Mouse (Mus musculus): ENCODE measurements at regions not wholly inside any gene's neighbourhood (a gene's known extent, or its start where the extent isn't known, plus 50 kb on each side); places are given as distances from the start of the nearest gene placed in this dataset.
"Not testable (repeated sequence)": the region's sequence is repeated elsewhere in the genome, so short reads cannot be mapped to it uniquely, and the experiment has no call there.

DNA sequence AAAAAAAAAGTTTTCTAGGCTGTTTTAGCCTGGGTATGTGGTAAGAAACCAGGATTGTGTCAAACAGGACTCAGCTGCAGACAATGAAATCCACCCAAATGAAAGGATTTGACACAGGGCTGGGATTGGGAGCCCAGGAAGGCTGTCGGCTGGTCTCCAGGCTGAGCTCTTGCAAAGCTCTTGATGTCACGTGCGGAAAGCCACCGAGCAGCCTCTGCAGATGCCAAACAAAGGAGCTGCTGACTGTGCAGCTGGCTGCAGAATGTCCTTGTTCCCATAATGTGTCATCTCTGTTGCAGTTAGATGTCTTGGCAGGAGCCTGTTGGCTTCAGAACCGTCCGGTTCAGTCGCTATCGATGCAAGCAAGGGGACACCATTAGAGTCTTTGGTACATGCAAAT is 56.1 kb downstream of the Bbs10 start:
- no peak for DNase-seq (ENCODE audit: low read depth, low spot score)

DNA sequence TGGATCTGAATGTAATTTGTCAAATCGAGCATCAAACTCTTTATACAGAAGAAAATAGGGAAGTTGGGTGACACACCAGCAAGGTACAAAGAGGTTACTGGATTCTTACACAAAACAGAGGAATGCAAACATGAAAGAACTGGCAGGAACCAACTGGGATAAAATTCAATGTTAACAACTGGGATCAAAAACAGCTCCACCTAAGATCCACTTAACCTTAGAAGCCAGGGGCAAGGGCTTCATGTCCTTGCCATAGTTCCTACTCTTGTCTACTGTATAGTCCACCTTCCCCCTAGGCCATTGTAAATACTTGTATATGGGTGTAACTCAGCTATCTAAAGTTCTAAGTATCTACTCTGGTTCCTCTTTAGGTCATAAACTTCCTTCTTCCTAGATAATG is 59.9 kb downstream of the Bbs10 start:
- not testable (repeated sequence) for DNase-seq (ENCODE audit: low read depth, low spot score)

GRCm38 (mm10) chr10:111361749-111362435 is 63.4 kb downstream of the Bbs10 start:
- DNase-seq (ENCODE audit: low read depth, low spot score), result no peak

GRCm38 (mm10) chr10:111363729-111364617 is 65.5 kb downstream of the Bbs10 start:
- DNase-seq (ENCODE audit: low read depth, low spot score), result no peak

DNA sequence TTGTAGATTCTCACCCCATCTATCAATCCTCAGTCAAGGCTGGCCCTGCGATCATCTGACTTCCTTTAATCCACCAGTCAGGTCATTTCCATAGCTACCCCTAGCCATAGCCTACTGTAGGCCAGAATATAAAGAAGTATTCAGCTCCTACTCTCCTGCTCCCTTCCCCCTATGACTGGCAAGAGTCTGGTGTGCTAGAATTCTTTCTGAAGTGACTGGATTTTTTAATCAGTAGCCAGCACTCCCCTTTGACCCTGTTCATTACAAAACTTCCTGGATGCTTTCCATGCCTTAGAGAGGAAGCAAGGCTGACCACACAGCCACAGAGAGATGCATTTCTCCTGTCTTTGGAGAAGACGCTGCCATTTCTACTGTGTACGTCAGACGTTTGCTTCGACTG is 66.5 kb downstream of the Bbs10 start:
- no peak for DNase-seq (ENCODE audit: low read depth, low spot score)

DNA sequence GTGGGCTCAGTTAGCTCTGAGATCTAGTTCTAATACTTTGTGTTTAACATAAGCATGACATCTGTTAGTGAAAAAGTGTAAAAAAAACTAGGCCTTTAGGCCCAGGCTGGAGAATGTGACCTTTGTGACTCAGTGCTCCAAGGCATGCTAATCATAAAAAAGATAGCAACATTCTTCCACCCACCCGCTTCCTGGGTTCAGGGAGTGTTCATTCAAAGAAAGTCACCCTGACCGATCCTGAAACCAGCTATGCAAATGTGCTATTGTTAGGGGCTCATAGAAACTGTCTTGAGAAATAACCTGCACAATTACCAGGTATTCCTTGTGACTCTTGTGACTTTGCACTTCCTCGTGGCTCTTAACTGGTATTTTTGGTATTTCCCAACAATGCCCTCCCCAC is 70.6 kb downstream of the Bbs10 start:
- not testable (repeated sequence) for DNase-seq (ENCODE audit: low read depth, low spot score)

DNA sequence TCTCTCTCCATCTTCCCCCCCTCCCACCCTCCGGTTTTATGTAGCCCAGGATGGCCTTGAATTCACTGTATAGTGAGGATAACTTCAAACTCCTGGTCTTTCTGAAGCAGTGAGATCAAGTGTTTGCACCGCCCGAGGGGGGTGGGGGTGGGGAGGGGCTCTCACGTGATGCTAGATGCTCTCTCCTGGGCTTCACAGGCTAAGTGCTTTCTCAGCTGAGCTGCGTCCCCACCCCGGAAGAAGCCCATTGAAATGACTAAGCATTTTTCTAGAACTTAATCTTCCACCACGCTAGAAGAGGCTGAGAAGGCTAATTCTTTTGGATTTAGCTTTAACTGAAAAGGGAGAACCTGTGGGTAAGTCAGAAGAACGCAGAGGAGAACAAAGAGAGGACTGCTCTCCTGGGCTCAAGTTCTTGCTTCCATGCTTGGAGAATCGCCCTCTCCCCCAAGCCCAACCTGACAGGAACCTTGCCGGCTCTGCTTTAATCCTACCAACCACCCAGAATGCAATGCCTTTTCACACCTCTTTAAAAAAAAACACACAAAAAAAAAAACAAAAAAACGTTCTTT is 79.7 kb downstream of the Bbs10 start:
- no peak for DNase-seq (ENCODE audit: low read depth, low spot score)

- no peak for DNase-seq (ENCODE audit: low read depth, low spot score)
These were observed 83.2 kb downstream of the Bbs10 start for GRCm38 (mm10) chr10:111381689-111382088.

DNA sequence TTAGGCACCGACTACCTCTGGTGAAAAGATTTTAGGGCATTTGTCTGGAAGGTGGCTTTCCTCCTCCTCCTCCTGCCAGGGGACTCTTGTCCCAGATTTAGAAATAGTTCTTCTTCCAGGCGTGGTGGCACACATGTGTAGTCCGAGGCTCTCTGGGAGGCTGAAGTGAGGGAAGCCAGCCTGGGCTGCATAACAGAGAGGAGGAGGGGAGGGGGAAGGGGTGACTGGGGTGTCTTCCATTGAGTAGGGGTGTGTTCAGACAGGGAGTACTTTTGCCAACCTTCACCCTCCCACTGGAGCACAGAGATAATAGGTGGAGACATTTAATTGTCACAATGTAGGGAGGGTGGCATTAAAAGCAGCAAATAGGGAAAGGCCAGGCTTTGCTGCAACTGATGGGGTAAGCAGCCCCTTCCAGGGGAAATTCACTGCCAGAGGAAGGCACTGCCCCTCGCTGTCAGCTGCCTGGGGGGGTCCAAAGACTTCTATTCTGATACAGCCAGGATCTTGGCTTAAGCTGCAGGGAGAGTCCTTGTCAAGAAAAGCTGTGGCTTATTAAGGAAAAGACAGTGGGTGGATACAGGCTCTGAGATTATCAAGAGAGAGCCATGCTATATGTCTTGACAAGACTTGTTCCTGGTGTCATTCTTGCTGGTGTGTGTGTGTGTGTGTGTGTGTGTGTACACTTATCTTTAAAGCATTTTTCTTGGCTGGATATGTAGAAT is 83.9 kb downstream of the Bbs10 start:
- DNase-seq (ENCODE audit: low read depth, low spot score), result no peak

- no peak for DNase-seq (ENCODE audit: low read depth, low spot score)
These were observed 87.1 kb downstream of the Bbs10 start for GRCm38 (mm10) chr10:111385561-111385960.

GRCm38 (mm10) chr10:111387869-111388538 is 85.0 kb upstream of the Nap1l1 start:
- DNase-seq (ENCODE audit: low read depth, low spot score), result no peak

GRCm38 (mm10) chr10:111388545-111389320 is 84.3 kb upstream of the Nap1l1 start:
- no peak for DNase-seq (ENCODE audit: low read depth, low spot score)

DNA sequence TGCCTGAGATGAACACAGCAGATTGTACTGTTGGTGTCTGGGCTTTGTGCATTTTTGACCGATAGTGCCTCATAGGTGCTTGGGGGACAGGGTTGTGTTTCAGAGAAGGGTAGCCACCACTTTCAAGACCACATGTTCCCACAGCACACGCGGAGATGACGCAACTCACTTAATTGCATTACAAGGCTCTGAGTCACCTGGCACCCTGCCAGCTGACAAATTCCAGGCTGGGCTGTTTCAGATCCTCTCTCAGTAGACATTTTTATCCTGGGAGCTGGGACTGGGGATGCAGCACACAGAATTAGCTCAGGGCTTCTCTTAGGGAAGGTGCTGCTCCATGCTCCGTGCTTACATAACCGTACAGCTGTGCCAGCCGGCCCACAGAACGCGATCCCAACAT is 83.1 kb upstream of the Nap1l1 start:
- DNase-seq (ENCODE audit: low read depth, low spot score), result no peak

DNA sequence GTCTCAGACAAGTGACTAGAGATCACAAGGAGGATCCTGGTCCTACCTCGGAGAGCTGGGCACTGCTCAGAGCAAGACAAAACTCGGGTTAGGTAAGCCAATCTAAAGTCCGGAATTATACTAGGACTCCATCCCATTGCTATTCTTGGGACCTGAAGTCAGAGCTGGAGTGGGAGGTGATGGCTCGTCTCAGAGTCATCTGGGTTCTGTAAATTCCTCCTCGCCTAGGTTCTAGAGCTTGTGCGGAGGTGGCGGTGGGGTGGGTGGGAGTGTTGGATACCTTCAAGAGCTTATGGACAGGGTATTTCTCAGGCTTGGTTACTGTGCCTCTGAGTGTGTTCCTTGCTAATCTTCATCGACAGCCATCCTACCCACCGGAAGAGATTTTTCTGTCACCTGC is 78.6 kb upstream of the Nap1l1 start:
- DNase-seq (ENCODE audit: low read depth, low spot score), result no peak

GRCm38 (mm10) chr10:111405071-111405470 is 68.0 kb upstream of the Nap1l1 start:
- DNase-seq (ENCODE audit: low read depth, low spot score), result no peak

- peak; percentile 74 for DNase-seq (ENCODE audit: low read depth, low spot score)
These were observed 64.1 kb upstream of the Nap1l1 start for GRCm38 (mm10) chr10:111408887-111409286.

- no peak for DNase-seq (ENCODE audit: low read depth, low spot score)
These were observed 63.5 kb upstream of the Nap1l1 start for GRCm38 (mm10) chr10:111409497-111409896.

GRCm38 (mm10) chr10:111410121-111410520 is 62.9 kb upstream of the Nap1l1 start:
- DNase-seq (ENCODE audit: low read depth, low spot score), result peak; percentile 56

- DNase-seq (ENCODE audit: low read depth, low spot score), result no peak
These were observed 61.5 kb upstream of the Nap1l1 start for GRCm38 (mm10) chr10:111411533-111411932.

DNA sequence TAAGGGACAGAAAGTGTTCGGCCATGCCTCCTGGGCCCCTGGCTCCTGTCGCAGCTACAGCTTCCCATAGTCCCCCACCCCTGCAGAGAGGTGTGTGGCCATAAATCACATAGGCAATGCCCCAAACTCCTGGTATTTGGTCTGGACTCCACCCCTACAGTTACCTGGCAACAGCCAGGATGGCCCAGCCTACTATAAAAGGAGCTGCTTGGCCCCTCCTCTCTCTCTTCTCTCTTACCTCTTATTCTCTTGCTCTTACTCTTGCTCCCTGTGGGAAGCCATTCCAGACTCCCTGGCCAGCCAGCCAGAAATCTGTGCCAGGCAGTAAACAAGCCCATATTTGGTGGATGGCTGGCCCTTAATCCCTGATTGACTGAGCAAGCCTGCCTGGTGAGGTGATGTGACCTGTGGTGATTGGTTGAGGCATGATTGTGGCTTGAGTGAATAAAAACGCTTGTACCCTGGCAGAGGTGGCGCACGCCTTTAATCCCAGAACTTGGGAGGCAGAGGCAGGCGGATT is 56.4 kb upstream of the Nap1l1 start:
- DNase-seq (ENCODE audit: low read depth, low spot score), result no peak

Measured in A20 (cell line).